Mouse (Mus musculus) large intestine, adult 2 months (tissue): Measurements from ENCODE around the gene Pctp. TPM values are rescaled to one million over a fixed set of nuclear protein-coding genes. Genes with fewer than 3 reads are reported as not detected.

Experiments used
- DNase-seq: peaks from one replicate; pipeline ENCODE4 v3.0.0-alpha.2; 2012; ENCODE audit warnings: low read depth, low spot score
- WGBS: fragments of 180-500 bp; shearing (Covaris S2); methylation state at CpG from one replicate; pipeline ENCODE4 v1.1.7; 2018; 5-methylcytosine and 5-hydroxymethylcytosine counted together
- polyA plus RNA-seq: library from polyadenylated mRNA; depleted of rRNA; stranded (reverse); fragments of >200 nt; gene quantifications from 2 replicates; pipeline ENCODE4 v1.2.3, GENCODE M21; 2012; rRNA removed

Pctp gene
- 3.9 and 4.9 TPM in 2 replicates for polyA plus RNA-seq

- 5% methylated on average over 35 of the region's 35 CpGs for WGBS
- DNase-seq, result peak; percentile 82
These were observed at the start of gene Pctp for GRCm38 (mm10) chr11:90002231-90002986. TSS of gene Pctp (minus strand) at chr11:90002894.

- no peak for DNase-seq
- WGBS, result 80% methylated on average over 7 of the region's 7 CpGs
These were observed 47.3 kb upstream of the Pctp start for GRCm38 (mm10) chr11:90050016-90050415.

GRCm38 (mm10) chr11:90047271-90047670, 44.6 kb upstream of the Pctp start:
- 66% methylated on average over 9 of the region's 9 CpGs for WGBS
- DNase-seq, result no peak

GRCm38 (mm10) chr11:90046211-90046610, 43.5 kb upstream of the Pctp start:
- 46% methylated on average over 7 of the region's 7 CpGs for WGBS
- no peak for DNase-seq

GRCm38 (mm10) chr11:90044459-90044858, 41.8 kb upstream of the Pctp start:
- WGBS, result 79% methylated on average over 4 of the region's 4 CpGs
- DNase-seq, result no peak

GRCm38 (mm10) chr11:90038022-90038421, 35.3 kb upstream of the Pctp start:
- no peak for DNase-seq
- 18% methylated on average over 5 of the region's 5 CpGs for WGBS

- no peak for DNase-seq
- WGBS, result 85% methylated on average over 4 of the region's 4 CpGs
These were observed 33.7 kb upstream of the Pctp start for GRCm38 (mm10) chr11:90036416-90036815.

- no peak for DNase-seq
- WGBS, result 38% methylated on average over 14 of the region's 14 CpGs
These were observed 32.8 kb upstream of the Pctp start for GRCm38 (mm10) chr11:90035532-90035931.

- WGBS, result 59% methylated on average over 12 of the region's 12 CpGs
- DNase-seq, result no peak
These were observed 32.0 kb upstream of the Pctp start for GRCm38 (mm10) chr11:90034646-90035045.

GRCm38 (mm10) chr11:90033442-90033841, 30.7 kb upstream of the Pctp start:
- DNase-seq, result no peak
- 55% methylated on average over 5 of the region's 5 CpGs for WGBS

GRCm38 (mm10) chr11:90032807-90033206, 30.1 kb upstream of the Pctp start:
- 11% methylated on average over 8 of the region's 8 CpGs for WGBS
- DNase-seq, result no peak

GRCm38 (mm10) chr11:90031076-90031475, 28.4 kb upstream of the Pctp start:
- no peak for DNase-seq
- WGBS, result 46% methylated on average over 7 of the region's 7 CpGs

- DNase-seq, result no peak
- WGBS, result 3% methylated on average over 15 of the region's 15 CpGs
These were observed 27.9 kb upstream of the Pctp start for GRCm38 (mm10) chr11:90030557-90030956.

- 43% methylated on average over 13 of the region's 13 CpGs for WGBS
- DNase-seq, result no peak
These were observed 27.2 kb upstream of the Pctp start, which contains the start of gene Tmem100 for GRCm38 (mm10) chr11:90029841-90030398. TSS of gene Tmem100 (plus strand) at chr11:90030348.

GRCm38 (mm10) chr11:90029354-90029753, 26.7 kb upstream of the Pctp start:
- 9% methylated on average over 10 of the region's 10 CpGs for WGBS
- no peak for DNase-seq

- DNase-seq, result no peak
- WGBS, result 88% methylated on average over 8 of the region's 8 CpGs
These were observed 26.1 kb upstream of the Pctp start for GRCm38 (mm10) chr11:90028746-90029145.

GRCm38 (mm10) chr11:90027216-90027615, 24.5 kb upstream of the Pctp start:
- 64% methylated on average over 7 of the region's 7 CpGs for WGBS
- DNase-seq, result no peak

GRCm38 (mm10) chr11:90026802-90027174, 24.1 kb upstream of the Pctp start:
- DNase-seq, result no peak
- 71% methylated on average over 5 of the region's 5 CpGs for WGBS

GRCm38 (mm10) chr11:90025891-90026801, 23.5 kb upstream of the Pctp start:
- 27% methylated on average over 14 of the region's 14 CpGs for WGBS
- DNase-seq, result no peak

GRCm38 (mm10) chr11:90019161-90019560, 16.5 kb upstream of the Pctp start:
- whole genome bisulfite sequencing, result 12% methylated on average over 7 of the region's 7 CpGs
- no peak for DNase-seq
